Mouse (Mus musculus): ENCODE measurements around the gene Ppm1b. TPM values are rescaled to one million over a fixed set of nuclear protein-coding genes. Genes with fewer than 3 reads are reported as not detected.

Ppm1b gene
- polyA plus RNA-seq, 1 experiment from 2014 or later: 57.5 TPM

DNA sequence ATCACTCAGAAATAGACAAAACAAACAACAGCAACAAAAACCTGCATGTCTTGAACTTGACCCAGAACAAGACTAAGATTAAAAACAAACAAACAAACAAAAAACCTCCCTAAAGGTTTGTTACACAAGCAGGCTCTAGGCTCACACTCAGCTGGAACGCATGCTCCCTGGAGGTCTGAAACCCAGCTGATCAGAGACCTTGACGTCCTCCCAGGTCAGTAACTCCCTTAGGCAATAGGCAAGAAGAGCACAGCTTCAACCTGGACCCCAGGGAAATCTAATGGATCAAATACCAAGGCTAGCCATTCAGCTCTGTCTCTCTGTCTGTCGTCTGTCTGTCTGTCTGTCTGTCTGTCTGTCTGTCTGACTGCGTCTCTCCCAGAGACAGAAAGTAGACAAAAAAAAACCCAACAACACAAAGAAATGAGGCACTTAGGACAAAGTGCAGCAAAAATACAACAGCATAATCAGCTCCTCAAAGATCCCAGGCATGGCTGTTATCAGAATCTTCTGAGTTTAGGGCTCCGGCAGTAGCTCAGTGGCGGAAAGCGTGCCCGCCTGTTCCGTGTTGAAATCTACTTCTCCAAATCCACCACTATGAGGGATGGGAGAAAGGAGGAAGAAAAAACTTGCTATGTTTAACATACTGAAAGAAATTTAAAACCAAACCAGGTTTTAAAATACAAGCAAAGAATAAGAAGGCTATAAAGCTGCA, 16.4 kb upstream of the Ppm1b start:
- H3K9me3 ChIP-seq: peaks cover 5% of the 10 kb centered on the region; the same call in 1 of the 2 replicates
- peaks cover 6% of the 10 kb centered on the region; the same call in 1 of the 2 replicates for H3K4me1 ChIP-seq
- no peaks in the 10 kb centered on the region for H3K36me3 ChIP-seq (replicated peaks)
- H3K27ac ChIP-seq: no peak overlapping the region
- H3K27me3 ChIP-seq (ENCODE audit: poor library complexity, severe bottlenecking): no peaks in the 10 kb centered on the region
- no peak overlapping the region for H3K4me3 ChIP-seq
- WGBS: 84% methylated on average over 9 of the region's 9 CpGs
- no peak for DNase-seq (ENCODE audit: extremely low spot score, low spot score)

DNA sequence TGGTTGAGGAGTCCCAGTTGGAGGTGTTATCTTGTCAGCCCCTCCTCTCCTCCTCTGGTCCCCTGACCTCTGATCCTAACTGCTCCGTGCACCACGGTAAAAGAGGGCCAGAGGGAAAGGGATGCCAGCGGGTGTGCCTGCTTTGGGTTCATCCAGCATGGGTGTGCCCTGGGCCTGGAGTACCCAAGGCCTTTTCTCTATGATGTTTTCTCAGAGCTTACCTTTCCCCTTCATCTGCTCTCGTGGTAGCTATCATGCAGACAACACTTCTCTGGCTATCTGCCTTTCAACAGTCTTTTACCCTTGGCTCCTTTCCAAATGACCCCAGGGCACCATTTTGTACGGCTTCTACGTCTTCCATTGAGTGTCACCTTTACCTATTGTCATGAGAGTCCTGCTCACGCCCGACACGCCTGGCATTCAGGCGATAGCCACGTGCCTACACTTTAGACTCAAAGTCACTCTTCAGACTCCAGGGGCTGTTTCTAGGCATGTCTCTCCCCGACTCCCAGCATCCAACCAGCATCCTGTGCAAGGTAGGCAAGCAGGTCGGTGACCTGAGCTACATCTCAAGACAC, 15.2 kb upstream of the Ppm1b start:
- Histone ChIP-seq H3K27ac (no peak overlapping the region), H3K27me3 (ENCODE audit: poor library complexity, severe bottlenecking) (no peaks in the 10 kb centered on the region), H3K4me1 (peaks cover under 1% of the 10 kb centered on the region; the same call in 1 of the 2 replicates), H3K36me3 (replicated peaks) (no peaks in the 10 kb centered on the region), H3K4me3 (no peak overlapping the region), H3K9me3 (peaks cover 5% of the 10 kb centered on the region; the same call in 1 of the 2 replicates)
- WGBS: 90% methylated on average over 13 of the region's 13 CpGs
- no peak for DNase-seq (ENCODE audit: extremely low spot score, low spot score)

DNA sequence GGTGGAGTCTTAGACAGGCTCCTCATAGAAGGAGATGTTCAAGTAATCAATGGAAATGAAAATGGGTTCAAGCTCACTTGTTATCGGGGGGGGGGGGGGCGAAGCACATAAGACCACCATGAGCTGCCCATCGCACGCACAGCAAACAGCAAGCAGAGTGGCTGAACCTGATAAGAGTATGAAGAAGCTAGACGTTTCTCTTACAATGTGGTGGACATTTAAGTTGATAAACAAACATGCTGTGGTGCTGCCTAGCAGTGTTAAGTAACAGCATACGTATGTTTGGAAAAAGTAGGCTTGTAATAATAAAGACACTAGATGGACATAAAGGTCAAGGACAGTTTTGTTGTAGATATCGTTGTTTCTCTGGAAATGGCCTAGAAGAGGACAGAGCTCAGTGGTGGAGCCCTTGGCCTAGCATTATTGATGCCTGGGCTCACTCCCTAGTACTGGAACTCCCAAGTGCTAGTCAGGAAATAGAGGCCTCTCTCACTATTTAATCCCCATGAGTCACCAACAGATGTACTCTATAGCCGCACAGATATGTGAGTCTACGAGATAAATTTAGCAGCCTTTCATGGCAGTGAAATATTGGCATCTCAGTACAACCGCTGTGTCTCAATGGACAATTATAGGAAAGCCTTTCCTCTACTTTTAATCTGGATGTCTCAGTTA, 14.0 kb upstream of the Ppm1b start:
- no peak for DNase-seq (ENCODE audit: extremely low spot score, low spot score)
- Histone ChIP-seq H3K4me1 (no peaks in the 10 kb centered on the region), H3K27me3 (ENCODE audit: poor library complexity, severe bottlenecking) (no peaks in the 10 kb centered on the region), H3K27ac (no peak overlapping the region), H3K4me3 (no peak overlapping the region), H3K36me3 (replicated peaks) (no peaks in the 10 kb centered on the region), H3K9me3 (peaks cover 5% of the 10 kb centered on the region; the same call in 1 of the 2 replicates)
- WGBS: 92% methylated on average over 10 of the region's 10 CpGs

DNA sequence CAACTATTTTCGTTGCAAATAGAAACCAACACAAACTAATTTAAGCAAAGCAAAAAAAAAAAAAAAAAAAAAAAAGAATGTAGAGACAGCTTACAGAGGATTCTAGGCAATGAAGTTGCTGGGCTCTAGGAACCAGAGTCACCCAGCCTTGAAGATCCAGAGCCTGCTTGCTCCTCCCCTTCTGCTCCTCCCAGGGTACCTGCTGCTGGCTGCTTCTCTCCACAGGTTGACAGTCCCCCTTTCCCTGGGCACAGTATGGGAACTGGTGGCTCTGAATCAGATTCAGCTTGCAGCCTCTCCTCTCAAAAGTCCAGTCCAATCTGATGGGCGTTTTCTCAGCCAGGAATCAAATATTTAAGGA, 13.5 kb upstream of the Ppm1b start:
- 76% methylated on average over 2 of the region's 2 CpGs for WGBS
- H3K27me3 ChIP-seq (ENCODE audit: poor library complexity, severe bottlenecking): no peaks in the 10 kb centered on the region
- no peaks in the 10 kb centered on the region for H3K36me3 ChIP-seq (replicated peaks)
- H3K9me3 ChIP-seq: peaks cover 5% of the 10 kb centered on the region; the same call in 1 of the 2 replicates
- DNase-seq (ENCODE audit: extremely low spot score, low spot score): no peak
- no peaks in the 10 kb centered on the region for H3K4me1 ChIP-seq
- no peak overlapping the region for H3K27ac ChIP-seq
- H3K4me3 ChIP-seq: no peak overlapping the region

GRCm38 (mm10) chr17:84944348-84944747, 12.2 kb upstream of the Ppm1b start:
- no peak overlapping the region for H3K27ac ChIP-seq
- DNase-seq (ENCODE audit: extremely low spot score, low spot score): no peak
- WGBS: 87% methylated on average over 6 of the region's 6 CpGs
- H3K4me3 ChIP-seq: no peak overlapping the region
- no peaks in the 10 kb centered on the region for H3K27me3 ChIP-seq (ENCODE audit: poor library complexity, severe bottlenecking)
- no peaks in the 10 kb centered on the region for H3K9me3 ChIP-seq
- H3K36me3 ChIP-seq (replicated peaks): no peaks in the 10 kb centered on the region
- no peaks in the 10 kb centered on the region for H3K4me1 ChIP-seq

DNA sequence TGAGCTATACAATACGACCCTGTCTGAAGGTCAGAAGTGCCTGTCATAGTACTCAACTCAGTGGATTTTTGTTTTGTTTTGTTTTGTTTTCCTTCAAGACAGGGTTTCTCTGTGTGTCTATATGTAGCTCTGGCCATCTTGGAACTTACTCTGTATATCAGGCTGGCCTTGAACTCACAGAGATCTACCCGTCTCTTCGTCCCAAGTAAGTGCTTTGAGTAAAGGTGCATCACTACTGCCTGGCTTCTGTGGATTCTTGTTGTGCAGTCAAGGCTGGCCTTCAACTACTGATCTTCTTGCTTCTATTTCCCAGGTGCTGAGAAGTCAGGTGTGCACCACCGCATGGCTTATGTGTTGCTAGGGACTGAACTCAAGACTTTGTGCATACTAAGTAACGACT, 4.0 kb upstream of the Ppm1b start:
- peaks cover 12% of the 10 kb centered on the region for H3K4me1 ChIP-seq
- H3K27ac ChIP-seq: no peak overlapping the region
- no peak for DNase-seq (ENCODE audit: extremely low spot score, low spot score)
- no peak overlapping the region for H3K4me3 ChIP-seq
- H3K27me3 ChIP-seq (ENCODE audit: poor library complexity, severe bottlenecking): no peaks in the 10 kb centered on the region
- H3K9me3 ChIP-seq: no peaks in the 10 kb centered on the region
- 96% methylated on average over 5 of the region's 5 CpGs for WGBS
- no peaks in the 10 kb centered on the region for H3K36me3 ChIP-seq (replicated peaks)

GRCm38 (mm10) chr17:84953776-84954175, 2.8 kb upstream of the Ppm1b start:
- Histone ChIP-seq H3K27ac (no peak overlapping the region), H3K27me3 (ENCODE audit: poor library complexity, severe bottlenecking) (no peaks in the 10 kb centered on the region), H3K4me1 (peaks cover 12% of the 10 kb centered on the region), H3K9me3 (no peaks in the 10 kb centered on the region), H3K36me3 (replicated peaks) (no peaks in the 10 kb centered on the region), H3K4me3 (no peak overlapping the region)
- no peak for DNase-seq (ENCODE audit: extremely low spot score, low spot score)
- WGBS: 90% methylated on average over 5 of the region's 5 CpGs

DNA sequence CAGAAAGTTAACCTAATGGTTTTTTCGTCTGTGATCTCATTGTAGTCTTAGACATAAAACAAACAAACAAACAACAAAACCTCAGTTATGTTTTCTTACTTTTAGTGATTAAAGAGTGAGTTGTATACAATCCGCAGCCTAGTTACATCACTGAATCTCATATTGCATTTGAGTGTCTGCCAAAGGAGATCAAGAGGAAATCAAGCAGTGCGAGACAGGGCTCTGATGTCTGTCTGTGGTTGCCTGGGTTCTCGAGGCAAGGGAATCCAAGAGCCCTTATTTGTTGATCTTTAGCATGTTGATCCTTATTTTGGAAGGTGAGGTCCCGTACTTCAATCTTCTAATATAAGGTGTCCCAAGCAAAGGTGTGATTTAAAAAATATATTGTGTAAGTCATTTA, 1.7 kb upstream of the Ppm1b start:
- H3K9me3 ChIP-seq: no peaks in the 10 kb centered on the region
- H3K27me3 ChIP-seq (ENCODE audit: poor library complexity, severe bottlenecking): no peaks in the 10 kb centered on the region
- H3K27ac ChIP-seq: no peak overlapping the region
- H3K36me3 ChIP-seq (replicated peaks): no peaks in the 10 kb centered on the region
- peaks cover 23% of the 10 kb centered on the region for H3K4me1 ChIP-seq
- H3K4me3 ChIP-seq: no peak overlapping the region
- DNase-seq (ENCODE audit: extremely low spot score, low spot score): no peak
- WGBS: 94% methylated on average over 5 of the region's 5 CpGs

- WGBS: under 1% methylated on average over 24 of the region's 24 CpGs
- H3K4me1 ChIP-seq: peaks cover 31% of the 10 kb centered on the region
- H3K36me3 ChIP-seq (replicated peaks): peaks cover 4% of the 10 kb centered on the region; the same call in 1 of the 2 replicates
- no peaks in the 10 kb centered on the region for H3K9me3 ChIP-seq
- peak overlapping the region; percentile 96 for H3K27ac ChIP-seq
- H3K4me3 ChIP-seq: peak overlapping the region; percentile 95
- peak; percentile 92 for DNase-seq (ENCODE audit: extremely low spot score, low spot score)
- H3K27me3 ChIP-seq (ENCODE audit: poor library complexity, severe bottlenecking): no peaks in the 10 kb centered on the region
Measured at GRCm38 (mm10) chr17:84956931-84957486, 468 bp downstream of the Ppm1b start.

- Histone ChIP-seq H3K27ac (peak overlapping the region; percentile 96), H3K4me3 (peak overlapping the region; percentile 95), H3K4me1 (peaks cover 31% of the 10 kb centered on the region), H3K9me3 (no peaks in the 10 kb centered on the region), H3K36me3 (replicated peaks) (peaks cover 10% of the 10 kb centered on the region; the same call in 1 of the 2 replicates), H3K27me3 (ENCODE audit: poor library complexity, severe bottlenecking) (no peaks in the 10 kb centered on the region)
- DNase-seq (ENCODE audit: extremely low spot score, low spot score): peak; percentile 99
- WGBS: under 1% methylated on average over 55 of the region's 55 CpGs
Measured at GRCm38 (mm10) chr17:84957487-84958259, 1.1 kb downstream of the Ppm1b start.

- peak; percentile 19 for DNase-seq (ENCODE audit: extremely low spot score, low spot score)
- no peaks in the 10 kb centered on the region for H3K9me3 ChIP-seq
- H3K27ac ChIP-seq: peak overlapping the region; percentile 96
- H3K27me3 ChIP-seq (ENCODE audit: poor library complexity, severe bottlenecking): no peaks in the 10 kb centered on the region
- H3K4me3 ChIP-seq: peak overlapping the region; percentile 95
- H3K4me1 ChIP-seq: peaks cover 31% of the 10 kb centered on the region
- peaks cover 16% of the 10 kb centered on the region; the same call in 1 of the 2 replicates for H3K36me3 ChIP-seq (replicated peaks)
- WGBS: under 1% methylated on average over 52 of the region's 52 CpGs
Measured at GRCm38 (mm10) chr17:84958411-84958911, 1.9 kb downstream of the Ppm1b start.
